Mouse (Mus musculus) hindbrain, postnatal 0 days (tissue): ENCODE measurements at regions not wholly inside any gene's neighbourhood (a gene's known extent, or its start where the extent isn't known, plus 50 kb on each side); places are given as distances from the start of the nearest gene placed in this dataset.

ENCODE experiments used
- ATAC-seq: fragments of 200-750 bp; cut with Nextera tagmentation; 2 replicates; pipeline ENCODE4 v1.8.0; 2017; ENCODE audit warnings: mild to moderate bottlenecking, moderate TSS enrichment, moderate library complexity
- DNase-seq: peaks from one replicate; pipeline ENCODE4 v3.0.0-alpha.2; 2015; ENCODE audit warnings: low spot score
- H3K27ac ChIP-seq: fragments of 300-500 bp; sonication (generic); 2 replicates; pipeline ENCODE4 v1.5.1; 2014; ENCODE audit warnings: mild to moderate bottlenecking
- H3K27me3 ChIP-seq: fragments of 300-500 bp; sonication (generic); 2 replicates; pipeline ENCODE4 v1.6.1; 2014; ENCODE audit warnings: low read length, mixed read lengths; ENCODE audit not compliant: insufficient read depth
- H3K36me3 ChIP-seq: fragments of 300-500 bp; sonication (generic); 2 replicates; pipeline ENCODE4 v1.6.1; 2014; ENCODE audit warnings: low read length, mixed read lengths; ENCODE audit not compliant: insufficient read depth
- H3K4me1 ChIP-seq: fragments of 300-500 bp; sonication (generic); 2 replicates; pipeline ENCODE4 v1.6.1; 2014; ENCODE audit warnings: antibody characterized with exemption, low read length, mixed read lengths; ENCODE audit not compliant: insufficient read depth
- H3K4me2 ChIP-seq: fragments of 300-500 bp; sonication (generic); 2 replicates; pipeline ENCODE4 v1.6.1; 2014; ENCODE audit warnings: low read depth, mild to moderate bottlenecking, low read length, moderate library complexity, mixed read lengths
- H3K4me3 ChIP-seq: fragments of 300-500 bp; sonication (generic); 2 replicates; pipeline ENCODE4 v1.5.1; 2014; ENCODE audit warnings: low read length
- H3K9ac ChIP-seq: fragments of 300-500 bp; sonication (generic); replicated peaks from 2 replicates; pipeline ENCODE4 v1.6.1; 2014; ENCODE audit warnings: mild to moderate bottlenecking, low read length, moderate library complexity, mixed read lengths
- H3K9me3 ChIP-seq: fragments of 300-500 bp; sonication (generic); 2 replicates; pipeline ENCODE4 v1.6.1; 2016; ENCODE audit warnings: low read length, mixed read lengths
- CTCF ChIP-seq: IDR thresholded peaks from 2 replicates; pipeline ENCODE4 v1.5.1; 2016; ENCODE audit warnings: antibody characterized with exemption, control low read depth, low read depth
- WGBS: fragments of 180-500 bp; shearing (Covaris S2); extraction: QIAGEN DNeasy Blood & Tissue Kit; methylation state at CpG from one replicate; pipeline ENCODE4 v1.1.7; 2014; 5-methylcytosine and 5-hydroxymethylcytosine counted together

- ATAC-seq, result no peak
These were observed 55.9 kb upstream of the Dok5 start for GRCm38 (mm10) chr2:170675731-170676130.

DNA sequence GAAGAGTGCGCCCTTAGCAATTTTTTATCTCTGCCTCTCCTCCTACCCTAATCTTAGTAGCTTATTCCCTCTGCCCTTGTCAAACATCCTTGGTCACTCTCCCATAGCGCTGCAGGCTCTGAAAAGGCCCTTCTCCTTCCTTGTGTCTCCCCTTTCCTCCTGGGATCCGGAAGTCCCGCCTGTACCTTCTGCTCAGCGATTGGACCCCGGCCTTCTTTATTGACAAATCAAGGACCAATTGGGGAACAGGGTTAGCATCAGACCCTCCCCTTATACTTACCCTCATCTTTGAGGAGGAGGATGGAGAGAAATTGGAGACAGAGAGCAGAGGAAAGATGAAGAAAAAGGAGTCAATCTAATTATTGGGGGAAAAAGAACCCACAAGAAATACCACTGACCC is 57.9 kb upstream of the Dok5 start:
- WGBS, result 91% methylated on average over 6 of the region's 6 CpGs
- Histone ChIP-seq H3K27ac (no peak overlapping the region), H3K4me2 (no peak overlapping the region), H3K27me3 (no peaks in the 10 kb centered on the region), H3K4me3 (no peak overlapping the region), H3K36me3 (no peaks in the 10 kb centered on the region), H3K4me1 (no peaks in the 10 kb centered on the region), H3K9ac (no peak overlapping the region), H3K9me3 (no peaks in the 10 kb centered on the region)
- no peak for TF ChIP-seq CTCF
- ATAC-seq, result no peak
- no peak for DNase-seq

More at GRCm38 (mm10) chr2:170675731-170676130, 55.9 kb upstream of the Dok5 start:
- WGBS, result 83% methylated on average over 10 of the region's 10 CpGs
- no peak overlapping the region for H3K4me3 ChIP-seq
- no peaks in the 10 kb centered on the region for H3K36me3 ChIP-seq
- no peak overlapping the region for H3K4me2 ChIP-seq
- H3K9ac ChIP-seq, result no peak overlapping the region
- no peak for TF ChIP-seq CTCF
- no peaks in the 10 kb centered on the region for H3K27me3 ChIP-seq
- H3K4me1 ChIP-seq, result no peaks in the 10 kb centered on the region
- H3K9me3 ChIP-seq, result no peaks in the 10 kb centered on the region
- DNase-seq, result no peak
- H3K27ac ChIP-seq, result no peak overlapping the region

- Histone ChIP-seq H3K27ac (no peak overlapping the region), H3K36me3 (no peaks in the 10 kb centered on the region), H3K9me3 (no peaks in the 10 kb centered on the region), H3K27me3 (no peaks in the 10 kb centered on the region), H3K4me2 (no peak overlapping the region), H3K4me1 (no peaks in the 10 kb centered on the region), H3K4me3 (no peak overlapping the region), H3K9ac (no peak overlapping the region)
- WGBS, result 91% methylated on average over 1 of the region's 1 CpGs
- ATAC-seq (no peak), DNase-seq (no peak)
- no peak for TF ChIP-seq CTCF
These were observed 58.8 kb upstream of the Dok5 start for GRCm38 (mm10) chr2:170672789-170673188.

DNA sequence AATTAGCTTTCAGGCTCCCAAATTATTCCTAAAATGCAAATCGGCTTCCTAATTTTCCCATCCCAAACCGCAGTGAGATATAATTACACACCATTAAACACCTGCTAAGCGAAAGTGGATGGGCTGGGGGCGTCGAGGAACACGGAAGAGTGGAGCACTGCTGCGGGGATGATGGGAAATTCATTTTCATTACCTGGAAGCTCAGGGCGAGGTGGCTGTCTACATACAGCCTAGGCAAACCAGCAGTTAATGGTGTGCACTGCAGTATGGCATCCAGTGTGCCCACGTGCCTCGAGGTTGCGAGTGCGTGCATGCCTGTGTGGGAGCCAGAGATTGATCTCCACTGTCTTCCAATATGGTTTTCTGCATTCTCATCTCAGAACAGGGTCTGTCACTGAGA is 62.6 kb upstream of the Dok5 start:
- no peak for TF ChIP-seq CTCF
- Histone ChIP-seq H3K36me3 (no peaks in the 10 kb centered on the region), H3K4me1 (no peaks in the 10 kb centered on the region), H3K9ac (no peak overlapping the region), H3K4me2 (no peak overlapping the region), H3K9me3 (no peaks in the 10 kb centered on the region), H3K4me3 (no peak overlapping the region), H3K27ac (no peak overlapping the region), H3K27me3 (no peaks in the 10 kb centered on the region)
- DNase-seq (peak; percentile 20), ATAC-seq (no peak)
- WGBS, result 75% methylated on average over 12 of the region's 12 CpGs

GRCm38 (mm10) chr2:170668497-170668896 is 63.1 kb upstream of the Dok5 start:
- no peak for TF ChIP-seq CTCF
- ATAC-seq (no peak), DNase-seq (no peak)
- 65% methylated on average over 6 of the region's 6 CpGs for WGBS
- no peak overlapping the region for H3K9ac ChIP-seq
- H3K4me2 ChIP-seq, result no peak overlapping the region
- H3K36me3 ChIP-seq, result no peaks in the 10 kb centered on the region
- H3K4me3 ChIP-seq, result no peak overlapping the region
- H3K27ac ChIP-seq, result no peak overlapping the region
- no peaks in the 10 kb centered on the region for H3K27me3 ChIP-seq
- H3K4me1 ChIP-seq, result no peaks in the 10 kb centered on the region
- H3K9me3 ChIP-seq, result no peaks in the 10 kb centered on the region

- no peak for ATAC-seq
- no peaks in the 10 kb centered on the region for H3K9me3 ChIP-seq
- no peak overlapping the region for H3K4me3 ChIP-seq
- H3K4me1 ChIP-seq, result no peaks in the 10 kb centered on the region
- no peaks in the 10 kb centered on the region for H3K36me3 ChIP-seq
- H3K27ac ChIP-seq, result no peak overlapping the region
- WGBS, result 76% methylated on average over 25 of the region's 25 CpGs
- no peak overlapping the region for H3K4me2 ChIP-seq
- TF ChIP-seq CTCF, result no peak
- no peak for DNase-seq
- no peaks in the 10 kb centered on the region for H3K27me3 ChIP-seq
- H3K9ac ChIP-seq, result no peak overlapping the region
These were observed 60.5 kb upstream of the 4930470P17Rik start for GRCm38 (mm10) chr2:170662069-170662980.

GRCm38 (mm10) chr2:170659291-170659690 is 57.5 kb upstream of the 4930470P17Rik start:
- H3K9ac ChIP-seq, result no peak overlapping the region
- no peak overlapping the region for H3K4me2 ChIP-seq
- WGBS, result 25% methylated on average over 8 of the region's 8 CpGs
- no peak overlapping the region for H3K4me3 ChIP-seq
- H3K27ac ChIP-seq, result no peak overlapping the region
- TF ChIP-seq CTCF, result no peak
- H3K9me3 ChIP-seq, result no peaks in the 10 kb centered on the region
- H3K36me3 ChIP-seq, result no peaks in the 10 kb centered on the region
- no peaks in the 10 kb centered on the region for H3K27me3 ChIP-seq
- DNase-seq, result peak; percentile 28
- H3K4me1 ChIP-seq, result no peaks in the 10 kb centered on the region
- 0 out of 2 replicates have a peak, but pooled peaks have one; percentile 12 for ATAC-seq
